Mouse (Mus musculus) embryonic facial prominence, embryonic 15.5 days (tissue): Measurements from ENCODE around the gene Paqr4. TPM values are rescaled to one million over a fixed set of nuclear protein-coding genes. Genes with fewer than 3 reads are reported as not detected.

Experiments
- ATAC-seq: fragments of 200-750 bp; cut with Nextera tagmentation; 2 replicates; pipeline ENCODE4 v1.8.0; 2017; ENCODE audit warnings: low read depth, moderate TSS enrichment; ENCODE audit not compliant: insufficient number of reproducible peaks, low FRiP score, low TSS enrichment
- H3K27ac ChIP-seq: fragments of 300-500 bp; sonication (generic); replicated peaks from 2 replicates; pipeline ENCODE4 v1.5.1; 2015; ENCODE audit warnings: mild to moderate bottlenecking, inconsistent platforms
- H3K27me3 ChIP-seq: fragments of 300-500 bp; sonication (generic); 2 replicates; pipeline ENCODE4 v1.6.1; 2015; ENCODE audit warnings: inconsistent platforms
- H3K36me3 ChIP-seq: fragments of 300-500 bp; sonication (generic); 2 replicates; pipeline ENCODE4 v1.6.1; 2015; ENCODE audit warnings: mild to moderate bottlenecking, inconsistent platforms
- H3K4me1 ChIP-seq: fragments of 300-500 bp; sonication (generic); 2 replicates; pipeline ENCODE4 v1.6.1; 2015; ENCODE audit warnings: inconsistent platforms
- H3K4me2 ChIP-seq: fragments of 300-500 bp; sonication (generic); replicated peaks from 2 replicates; pipeline ENCODE4 v1.6.1; 2015; ENCODE audit warnings: mild to moderate bottlenecking, inconsistent platforms
- H3K4me3 ChIP-seq: fragments of 300-500 bp; sonication (generic); replicated peaks from 2 replicates; pipeline ENCODE4 v1.5.1; 2015; ENCODE audit warnings: mild to moderate bottlenecking, inconsistent platforms
- H3K9ac ChIP-seq: fragments of 300-500 bp; sonication (generic); 2 replicates; pipeline ENCODE4 v1.6.1; 2015; ENCODE audit warnings: inconsistent platforms
- H3K9me3 ChIP-seq: fragments of 300-500 bp; sonication (generic); replicated peaks from 2 replicates; pipeline ENCODE4 v1.6.1; 2016; ENCODE audit warnings: inconsistent platforms
- WGBS: fragments of 180-500 bp; shearing (Covaris S2); methylation state at CpG from one replicate; pipeline ENCODE4 v1.1.7; 2015; 5-methylcytosine and 5-hydroxymethylcytosine counted together
- polyA plus RNA-seq: library from polyadenylated mRNA; unstranded; fragments of >200 nt; fragmentation: Nextera tagmentation; extraction: Ambion mirVana; gene quantifications from 2 replicates; pipeline ENCODE4 v1.2.1, GENCODE M21; 2015

Paqr4 gene
- polyA plus RNA-seq, 1 experiment from 2014 or later = 20.9 TPM

DNA sequence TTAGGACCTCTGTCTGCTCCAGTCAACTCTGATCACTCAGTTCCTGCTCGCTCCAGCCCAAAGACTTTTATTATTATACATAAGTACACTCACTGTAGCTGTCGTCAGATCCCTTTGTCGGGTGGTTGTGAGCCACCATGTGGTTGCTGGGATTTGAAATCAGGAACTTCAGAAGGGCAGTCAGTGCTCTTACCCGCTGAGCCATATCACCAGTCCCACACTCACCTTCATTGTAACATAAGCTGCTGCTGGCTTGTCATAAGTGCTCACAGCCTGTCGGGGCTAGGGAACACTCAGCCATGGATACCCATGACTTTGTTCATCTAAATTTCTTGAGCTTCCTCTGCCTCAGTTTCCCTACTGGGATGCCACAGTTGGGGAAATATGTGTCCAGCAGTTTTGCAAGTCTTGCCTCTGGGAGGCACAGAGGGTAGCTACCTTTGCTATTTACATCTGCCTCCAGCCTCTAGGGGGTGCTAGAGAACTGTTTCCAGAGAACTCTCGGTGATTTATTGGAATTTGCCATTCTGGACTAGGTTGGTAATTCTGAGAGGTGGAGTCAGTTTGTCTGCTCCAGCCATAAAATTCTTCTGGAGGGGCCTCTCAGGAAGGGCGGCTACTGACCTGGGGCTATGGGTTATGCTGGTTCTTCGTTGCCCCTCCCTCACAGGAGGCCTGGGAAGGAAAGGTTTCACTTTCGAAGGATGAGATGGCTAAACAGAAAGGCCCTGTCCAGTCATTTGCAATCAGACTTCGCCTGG is 8.1 kb upstream of the Paqr4 start:
- 28% methylated on average over 10 of the region's 10 CpGs for whole genome bisulfite sequencing
- Histone ChIP-seq H3K4me2 (peak overlapping the region; percentile 35), H3K4me3 (peak overlapping the region; percentile 22; the same call in 1 of the 2 replicates), H3K27ac (no peak overlapping the region), H3K27me3 (peaks cover 39% of the 10 kb centered on the region), H3K9ac (no peak overlapping the region), H3K36me3 (peaks cover 24% of the 10 kb centered on the region), H3K4me1 (peaks cover 24% of the 10 kb centered on the region), H3K9me3 (no peaks in the 10 kb centered on the region)
- ATAC-seq = no peak

- H3K4me2 ChIP-seq = no peak overlapping the region
- H3K4me3 ChIP-seq = no peak overlapping the region
- no peak overlapping the region for H3K9ac ChIP-seq
- H3K36me3 ChIP-seq = peaks cover 16% of the 10 kb centered on the region
- H3K27ac ChIP-seq = no peak overlapping the region
- 28% methylated on average over 6 of the region's 6 CpGs for WGBS
- H3K4me1 ChIP-seq = peaks cover 28% of the 10 kb centered on the region
- H3K27me3 ChIP-seq = peaks cover 47% of the 10 kb centered on the region
- no peaks in the 10 kb centered on the region for H3K9me3 ChIP-seq
- no peak for ATAC-seq
These were observed 7.4 kb upstream of the Paqr4 start for GRCm38 (mm10) chr17:23748026-23748425.

DNA sequence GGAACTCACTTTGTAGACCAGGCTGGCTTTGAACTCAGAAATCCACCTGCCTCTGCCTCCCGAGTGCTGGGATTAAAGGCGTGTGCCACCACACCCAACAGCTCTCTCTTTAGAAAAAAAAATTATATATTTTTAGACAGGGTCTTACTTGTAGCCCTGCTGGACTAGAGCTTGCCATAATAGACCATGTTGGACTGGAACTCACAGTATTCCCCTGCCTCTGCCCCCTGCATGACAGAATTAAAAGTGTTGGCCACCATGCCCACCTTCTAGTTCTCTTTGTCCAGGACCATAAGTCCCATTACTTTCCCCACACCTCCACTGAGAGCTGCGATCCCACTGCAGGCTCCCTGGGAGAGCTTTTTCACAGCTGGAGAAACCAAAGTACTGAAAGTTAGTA is 6.8 kb upstream of the Paqr4 start:
- no peak overlapping the region for H3K9ac ChIP-seq
- no peaks in the 10 kb centered on the region for H3K9me3 ChIP-seq
- WGBS = 76% methylated on average over 3 of the region's 3 CpGs
- ATAC-seq = no peak
- H3K27ac ChIP-seq = no peak overlapping the region
- H3K27me3 ChIP-seq = peaks cover 53% of the 10 kb centered on the region
- no peak overlapping the region for H3K4me2 ChIP-seq
- H3K4me3 ChIP-seq = no peak overlapping the region
- peaks cover 34% of the 10 kb centered on the region for H3K4me1 ChIP-seq
- H3K36me3 ChIP-seq = peaks cover 11% of the 10 kb centered on the region

GRCm38 (mm10) chr17:23746767-23747166 is 6.1 kb upstream of the Paqr4 start:
- Histone ChIP-seq H3K4me1 (peaks cover 41% of the 10 kb centered on the region), H3K27ac (0 out of 2 replicates have a peak overlapping the region, but pooled peaks have one; percentile 22)
- WGBS = 76% methylated on average over 3 of the region's 3 CpGs

DNA sequence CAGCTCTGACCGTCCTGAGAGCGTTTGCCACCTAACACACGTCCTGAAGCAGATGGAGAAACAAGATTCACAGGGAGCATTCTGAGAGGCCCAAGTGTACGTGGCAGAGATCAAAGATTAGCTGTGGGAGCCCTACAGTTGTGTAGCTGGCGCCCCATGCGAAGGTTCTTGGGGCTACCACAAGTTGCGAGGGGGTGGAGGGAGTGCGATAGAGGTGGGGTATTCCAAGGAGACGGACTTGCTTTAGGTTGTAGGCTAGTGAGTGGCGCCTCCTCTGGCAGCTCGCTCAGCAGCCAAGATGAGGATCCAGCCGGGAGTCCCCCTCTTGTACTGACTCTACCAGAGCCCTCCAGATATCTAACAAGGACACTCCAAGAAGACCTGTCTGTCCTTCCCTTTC is 5.6 kb upstream of the Paqr4 start:
- Histone ChIP-seq H3K27me3 (peaks cover 64% of the 10 kb centered on the region), H3K4me1 (peaks cover 45% of the 10 kb centered on the region), H3K9ac (no peak overlapping the region), H3K4me2 (peak overlapping the region; percentile 62), H3K9me3 (no peaks in the 10 kb centered on the region), H3K4me3 (peak overlapping the region; percentile 42), H3K27ac (0 out of 2 replicates have a peak overlapping the region, but pooled peaks have one; percentile 22), H3K36me3 (no peaks in the 10 kb centered on the region)
- 5% methylated on average over 12 of the region's 12 CpGs for WGBS
- ATAC-seq = no peak

More at GRCm38 (mm10) chr17:23746767-23747166, 6.1 kb upstream of the Paqr4 start:
- no peak overlapping the region for H3K4me3 ChIP-seq
- no peak overlapping the region for H3K4me2 ChIP-seq
- H3K27me3 ChIP-seq = peaks cover 60% of the 10 kb centered on the region
- no peak for ATAC-seq
- H3K9ac ChIP-seq = no peak overlapping the region
- peaks cover 4% of the 10 kb centered on the region; the same call in 1 of the 2 replicates for H3K36me3 ChIP-seq
- no peaks in the 10 kb centered on the region for H3K9me3 ChIP-seq

DNA sequence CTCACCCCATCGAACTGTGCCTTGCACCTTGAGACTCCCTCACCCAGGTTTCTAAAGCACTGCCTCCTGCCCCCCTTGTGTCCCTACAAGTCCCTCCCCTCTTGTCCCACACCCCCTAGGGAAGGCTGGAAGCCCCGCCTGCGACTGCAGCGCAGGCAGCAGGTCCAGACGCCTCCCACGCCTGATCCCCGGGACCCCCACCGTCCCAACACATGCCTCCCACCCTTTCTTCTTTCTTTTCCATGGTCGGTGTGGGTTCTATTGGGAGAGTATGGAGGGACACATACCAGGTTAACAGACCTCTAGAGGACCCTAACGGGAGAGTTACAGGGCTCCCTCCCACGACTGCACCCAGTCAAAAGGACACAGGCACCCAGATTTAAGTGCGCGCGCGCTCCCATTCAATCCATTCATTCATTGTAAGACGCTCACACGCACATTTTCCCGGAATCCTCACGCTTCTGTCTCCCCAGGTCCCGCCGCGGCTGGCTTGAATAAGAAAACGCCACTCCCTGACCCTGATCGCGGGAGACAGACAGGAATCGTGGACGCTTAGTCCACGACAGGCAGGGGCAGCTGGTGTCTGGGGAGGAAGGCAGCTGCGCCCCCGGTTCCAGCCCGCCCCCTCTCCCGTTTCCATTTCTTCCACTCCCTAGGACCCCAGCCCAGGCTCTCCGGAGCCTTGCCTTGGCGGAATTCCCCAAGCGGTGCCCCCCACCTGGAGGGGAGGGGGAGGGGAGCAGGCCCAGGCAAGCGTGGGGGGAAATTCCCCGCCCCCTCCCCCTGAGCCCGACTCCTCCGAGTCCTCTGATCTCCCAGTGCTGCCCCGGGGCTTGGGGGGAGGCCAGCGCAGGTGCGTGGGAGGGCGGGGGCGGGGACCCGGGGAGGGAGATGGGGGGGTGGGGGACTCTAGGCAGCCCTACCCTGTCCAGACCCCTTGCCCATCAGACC is 4.9 kb upstream of the Paqr4 start, which contains the start of gene Kremen2:
Kremen2 (minus strand) TSS at position 533 of the 951 bp plus-strand sequence.
- H3K9me3 ChIP-seq = no peaks in the 10 kb centered on the region
- peak within 1 kb of the TSS; percentile 34; the same call in 1 of the 2 replicates for H3K27ac ChIP-seq
- peak within 1 kb of the TSS; percentile 62 for H3K4me2 ChIP-seq
- H3K4me3 ChIP-seq = peak within 1 kb of the TSS; percentile 42
- H3K36me3 ChIP-seq = no peaks in the 10 kb centered on the region
- no peak within 1 kb of the TSS for H3K9ac ChIP-seq
- WGBS = 1% methylated on average over 42 of the region's 45 CpGs
- H3K27me3 ChIP-seq = peaks cover 70% of the 10 kb centered on the region
- no peak for ATAC-seq
- H3K4me1 ChIP-seq = peaks cover 49% of the 10 kb centered on the region

- H3K4me2 ChIP-seq = peak overlapping the region; percentile 62
- peak overlapping the region; percentile 42 for H3K4me3 ChIP-seq
- no peak overlapping the region for H3K27ac ChIP-seq
- H3K9me3 ChIP-seq = no peaks in the 10 kb centered on the region
- no peak for ATAC-seq
- no peak overlapping the region for H3K9ac ChIP-seq
- peaks cover 73% of the 10 kb centered on the region for H3K27me3 ChIP-seq
- peaks cover 54% of the 10 kb centered on the region for H3K4me1 ChIP-seq
- H3K36me3 ChIP-seq = no peaks in the 10 kb centered on the region
- WGBS = 3% methylated on average over 14 of the region's 14 CpGs
These were observed 4.0 kb upstream of the Paqr4 start for GRCm38 (mm10) chr17:23744651-23745050.

DNA sequence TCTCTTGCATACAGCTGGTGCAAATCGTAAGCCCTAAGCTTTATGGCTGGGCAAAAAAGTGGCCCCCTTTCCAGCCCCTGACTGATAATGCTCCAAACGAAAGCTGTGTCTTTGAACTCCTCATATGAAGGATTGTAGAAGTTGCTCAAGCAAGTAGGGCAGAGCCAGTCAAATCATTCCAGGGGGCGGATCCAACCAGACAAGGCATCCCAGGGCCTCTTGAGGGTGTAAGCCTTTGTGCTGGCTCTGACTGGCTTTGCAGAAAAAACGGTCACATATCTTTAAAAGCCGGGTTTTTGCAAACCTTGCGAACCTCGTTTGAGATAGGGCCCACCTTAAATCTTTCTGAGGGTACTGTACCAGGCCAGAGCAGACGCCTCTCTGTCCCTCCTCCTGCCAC is 3.4 kb upstream of the Paqr4 start:
- peak overlapping the region; percentile 42 for H3K4me3 ChIP-seq
- no peaks in the 10 kb centered on the region for H3K36me3 ChIP-seq
- 19% methylated on average over 8 of the region's 8 CpGs for WGBS
- peaks cover 58% of the 10 kb centered on the region for H3K4me1 ChIP-seq
- H3K4me2 ChIP-seq = peak overlapping the region; percentile 17; the same call in 1 of the 2 replicates
- H3K9ac ChIP-seq = no peak overlapping the region
- H3K27me3 ChIP-seq = peaks cover 76% of the 10 kb centered on the region
- H3K27ac ChIP-seq = 0 out of 2 replicates have a peak overlapping the region, but pooled peaks have one; percentile 4
- ATAC-seq = no peak
- H3K9me3 ChIP-seq = no peaks in the 10 kb centered on the region

- whole genome bisulfite sequencing = 56% methylated on average over 12 of the region's 12 CpGs
- Histone ChIP-seq H3K4me1 (peaks cover 68% of the 10 kb centered on the region), H3K9ac (no peak overlapping the region), H3K27me3 (peaks cover 74% of the 10 kb centered on the region), H3K9me3 (no peaks in the 10 kb centered on the region), H3K4me3 (peak overlapping the region; percentile 42), H3K4me2 (peak overlapping the region; percentile 50), H3K36me3 (no peaks in the 10 kb centered on the region), H3K27ac (no peak overlapping the region)
- no peak for ATAC-seq
These were observed 2.3 kb upstream of the Paqr4 start for GRCm38 (mm10) chr17:23742941-23743340.

- ATAC-seq = no peak
- 10% methylated on average over 44 of the region's 44 CpGs for WGBS
- peaks cover 69% of the 10 kb centered on the region for H3K4me1 ChIP-seq
- H3K4me2 ChIP-seq = peak overlapping the region; percentile 50
- peaks cover 69% of the 10 kb centered on the region for H3K27me3 ChIP-seq
- no peak overlapping the region for H3K27ac ChIP-seq
- H3K4me3 ChIP-seq = peak overlapping the region; percentile 42
- H3K9me3 ChIP-seq = no peaks in the 10 kb centered on the region
- no peak overlapping the region; the same call in 1 of the 2 replicates for H3K9ac ChIP-seq
- no peaks in the 10 kb centered on the region for H3K36me3 ChIP-seq
These were observed 1.6 kb upstream of the Paqr4 start for GRCm38 (mm10) chr17:23742210-23742793.
